Mouse (Mus musculus) erythroblast, embryonic 14.5 days (primary cell): ENCODE data around the gene Sgca.

Source experiments
- GATA1 ChIP-seq: IDR thresholded peaks from 2 replicates; pipeline ENCODE4 v1.6.1; 2012; ENCODE audit warnings: low read length, inconsistent platforms, mixed read lengths
- TAL1 ChIP-seq: IDR thresholded peaks from 3 replicates; pipeline ENCODE4 v1.6.1; 2012; ENCODE audit warnings: low read length, inconsistent platforms, mixed read lengths

- TF ChIP-seq TAL1 = no peak
- no peak for TF ChIP-seq GATA1
These were observed 33.7 kb downstream of the Sgca start for GRCm38 (mm10) chr11:94942282-94943023.
